Comparison of ENCODE assay signal across 14 mouse cellular contexts in the genomic region with DNA sequence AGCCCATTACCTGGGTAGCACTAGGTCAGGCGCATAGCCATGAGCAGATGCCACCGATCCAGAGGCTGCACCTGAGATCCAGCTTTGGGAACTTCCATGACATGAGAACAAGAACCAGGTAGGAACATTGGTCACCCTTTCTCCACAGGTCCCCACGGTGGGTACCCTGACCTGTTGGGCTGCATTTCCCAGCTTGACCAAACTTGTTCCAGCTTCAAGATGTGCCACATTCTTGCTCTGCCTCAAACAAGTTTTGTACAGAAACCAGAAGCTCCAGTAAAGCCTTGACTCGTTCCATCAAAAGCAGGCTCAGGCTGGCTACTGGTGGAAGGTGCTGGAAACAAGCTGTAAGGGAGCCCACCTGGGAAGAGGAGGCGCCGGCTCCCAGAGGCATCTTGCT. TPM values are rescaled to one million over a fixed set of nuclear protein-coding genes. Genes with fewer than 3 reads are reported as not detected.
"Had no signal": no experiment of that assay in that cellular context is flagged by ENCODE, and none has a peak within 500 bp of the region (broad histone marks: within the 10 kb centered on the region; RNA-seq: fewer than 3 reads in every experiment).

No protein-coding gene starts in this region.

- ATAC-seq: inflammation-experienced regulatory T-cells, adult 6 months; intestine, postnatal 0 days; lung, postnatal 0 days; midbrain, embryonic 13.5 days had no signal

- H3K9ac ChIP-seq: limb, embryonic 12.5 days; liver, embryonic 15.5 days; midbrain, embryonic 13.5 days had no signal

- H3K9me3 ChIP-seq: limb, embryonic 12.5 days; liver, embryonic 15.5 days; midbrain, embryonic 13.5 days had no signal

- H3K27me3 ChIP-seq: liver, embryonic 15.5 days had no signal

- H3K36me3 ChIP-seq: limb, embryonic 12.5 days; liver, embryonic 15.5 days; midbrain, embryonic 13.5 days had no signal

- H3K27ac ChIP-seq: limb, embryonic 12.5 days; liver, embryonic 15.5 days; midbrain, embryonic 13.5 days had no signal

- H3K4me3 ChIP-seq: limb, embryonic 12.5 days; liver, embryonic 15.5 days; midbrain, embryonic 13.5 days had no signal

- DNase-seq: kidney, adult 8-10 months; kidney, postnatal 25 days; layer of hippocampus, adult 9-11 months; layer of hippocampus, postnatal 36 days; lung, adult 2 months; lung, postnatal 36 days; thymus, postnatal 4 days had no signal

- H3K4me2 ChIP-seq: limb, embryonic 12.5 days; liver, embryonic 15.5 days; midbrain, embryonic 13.5 days had no signal

- H3K4me1 ChIP-seq: liver, embryonic 15.5 days had no signal

RNA-seq across cellular contexts. Expression of a gene that starts 29.9 kb away (rescaled TPM):
- polyA plus RNA-seq: inflammation-experienced regulatory T-cells, adult 6 months; liver, adult 2 months had no signal
